Mouse (Mus musculus) spleen, adult 12 weeks (tissue): ENCODE results near the gene Lpp.

Experiments
- DNase-seq: peaks from one replicate; pipeline ENCODE4 v3.0.0; 2022; ENCODE audit warnings: low spot score

Lpp gene

GRCm38 (mm10) chr16:24559811-24560210, 166.5 kb downstream of the Lpp start:
- no peak for DNase-seq

- DNase-seq, result no peak
Measured at GRCm38 (mm10) chr16:24560998-24561397, 167.7 kb downstream of the Lpp start.

GRCm38 (mm10) chr16:24561602-24562001, 168.3 kb downstream of the Lpp start:
- no peak for DNase-seq

- DNase-seq, result no peak
Measured at GRCm38 (mm10) chr16:24565311-24565710, 172.0 kb downstream of the Lpp start.

GRCm38 (mm10) chr16:24566277-24566676, 173.0 kb downstream of the Lpp start:
- DNase-seq, result no peak

DNA sequence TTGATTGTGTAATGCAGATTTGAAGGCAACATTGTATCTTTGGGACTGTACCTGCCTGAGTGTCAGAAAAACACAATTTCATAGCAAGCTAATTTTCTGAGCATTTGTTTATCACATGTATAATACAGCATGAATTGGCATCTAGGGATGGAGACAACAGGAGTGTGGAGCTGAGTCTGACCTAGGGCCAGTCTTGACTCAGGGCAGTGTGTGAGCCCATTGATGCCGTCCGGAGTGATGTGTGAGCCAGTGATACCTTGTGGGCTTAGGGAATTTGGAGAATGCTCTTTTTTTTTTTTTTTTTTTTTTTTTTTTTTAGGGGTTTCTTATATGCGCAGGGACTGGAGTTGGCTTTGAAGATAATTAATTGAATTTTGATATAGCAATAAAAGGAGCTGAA, 174.3 kb downstream of the Lpp start:
- no peak for DNase-seq

GRCm38 (mm10) chr16:24568061-24568460, 174.8 kb downstream of the Lpp start:
- DNase-seq, result no peak

DNA sequence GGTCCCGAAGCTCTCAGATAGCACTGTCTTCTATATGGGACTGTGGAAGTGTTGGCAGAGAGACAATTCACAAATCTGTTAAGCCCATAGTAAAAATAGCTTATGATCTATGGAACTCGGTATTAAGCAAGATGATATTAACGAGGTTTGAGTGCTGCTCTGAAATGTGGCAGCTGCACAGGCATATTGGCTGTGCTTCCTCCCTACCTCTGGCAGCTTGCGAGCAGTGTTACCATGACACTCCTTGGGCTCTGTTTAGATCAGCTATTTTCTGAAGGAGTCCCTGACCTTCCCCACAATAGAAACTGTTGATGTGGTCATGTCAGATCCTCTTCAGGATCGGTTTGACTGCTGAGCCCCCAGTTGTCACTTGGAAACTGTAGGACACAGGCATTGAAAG, 176.4 kb downstream of the Lpp start:
- DNase-seq, result no peak

DNA sequence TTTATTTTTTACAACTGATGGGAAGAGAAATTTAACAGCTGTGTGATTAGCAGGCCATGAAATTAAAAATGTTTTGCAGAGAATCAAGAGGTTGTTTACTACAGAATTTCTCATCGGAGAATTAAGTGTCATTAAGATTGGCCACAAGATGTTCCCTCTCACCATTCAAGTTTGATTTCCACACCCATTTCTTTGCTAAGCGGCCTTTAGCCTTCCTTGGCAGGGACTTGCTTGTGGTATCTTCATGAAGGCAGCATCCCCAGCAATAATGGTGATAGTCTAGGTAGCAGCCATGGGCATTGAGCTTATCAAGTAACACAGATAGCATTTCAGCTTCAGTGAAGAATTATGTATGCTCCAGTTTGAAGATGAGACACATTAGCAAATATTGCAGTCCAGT, 183.7 kb downstream of the Lpp start:
- DNase-seq, result no peak

DNA sequence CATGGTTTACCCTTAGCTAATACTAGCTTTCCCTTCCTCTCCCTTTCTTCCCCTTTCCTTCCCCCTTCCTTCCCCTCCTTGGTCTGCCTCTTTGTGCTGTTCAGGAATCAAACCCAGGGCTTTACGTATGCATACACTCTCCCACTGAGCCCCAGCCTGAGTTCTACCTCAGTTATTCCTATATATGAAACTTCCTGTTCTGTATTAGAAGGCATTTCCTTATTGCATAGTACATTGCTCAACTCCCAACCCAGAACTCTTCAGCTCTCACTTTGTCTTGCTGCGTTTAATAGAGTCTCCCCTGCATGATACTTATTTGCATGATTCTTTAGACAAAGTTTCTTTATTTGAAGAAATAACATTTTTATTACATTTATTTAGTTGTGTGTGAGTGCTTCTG, 184.5 kb downstream of the Lpp start:
- DNase-seq, result no peak

GRCm38 (mm10) chr16:24582847-24583246, 189.5 kb downstream of the Lpp start:
- DNase-seq, result no peak

- DNase-seq, result peak; percentile 12
Measured at GRCm38 (mm10) chr16:24593535-24593934, 200.2 kb downstream of the Lpp start.

- no peak for DNase-seq
Measured at GRCm38 (mm10) chr16:24594508-24594907, 201.2 kb downstream of the Lpp start.

GRCm38 (mm10) chr16:24595493-24595892, 202.2 kb downstream of the Lpp start:
- DNase-seq, result no peak

GRCm38 (mm10) chr16:24598567-24598966, 205.3 kb downstream of the Lpp start:
- DNase-seq, result no peak

- no peak for DNase-seq
Measured at GRCm38 (mm10) chr16:24599766-24600165, 206.5 kb downstream of the Lpp start.

- DNase-seq, result no peak
Measured at GRCm38 (mm10) chr16:24600260-24600948, 207.1 kb downstream of the Lpp start.

GRCm38 (mm10) chr16:24603342-24603741, 210.0 kb downstream of the Lpp start:
- DNase-seq, result no peak

DNA sequence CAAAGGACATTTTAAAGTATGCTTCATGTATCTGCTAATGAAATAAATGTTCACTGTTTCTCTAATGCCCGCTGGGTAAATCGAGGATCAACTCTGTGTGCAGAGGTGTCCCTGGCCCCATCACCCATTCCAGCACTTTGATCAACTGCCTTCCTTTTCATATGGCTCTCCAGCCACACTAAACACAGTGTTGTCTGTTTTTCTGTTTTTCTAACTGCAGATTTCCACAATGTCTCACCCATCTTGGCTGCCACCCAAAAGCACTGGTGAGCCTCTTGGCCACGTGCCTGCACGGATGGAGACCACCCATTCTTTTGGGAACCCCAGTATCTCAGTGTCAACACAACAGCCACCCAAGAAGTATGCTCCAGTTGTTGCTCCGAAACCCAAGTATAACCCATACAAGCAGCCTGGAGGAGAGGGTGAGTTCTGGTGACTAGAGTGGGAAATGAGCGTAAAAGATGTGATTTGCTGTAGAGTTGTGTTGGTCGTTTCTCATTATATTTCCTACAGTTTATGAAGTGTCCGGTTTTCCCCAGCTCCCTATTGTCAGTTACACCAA, 214.7 kb downstream of the Lpp start:
- DNase-seq, result no peak

GRCm38 (mm10) chr16:24619458-24619857, 226.2 kb downstream of the Lpp start:
- no peak for DNase-seq

- peak; percentile 18 for DNase-seq
Measured at GRCm38 (mm10) chr16:24620021-24620420, 226.7 kb downstream of the Lpp start.

DNA sequence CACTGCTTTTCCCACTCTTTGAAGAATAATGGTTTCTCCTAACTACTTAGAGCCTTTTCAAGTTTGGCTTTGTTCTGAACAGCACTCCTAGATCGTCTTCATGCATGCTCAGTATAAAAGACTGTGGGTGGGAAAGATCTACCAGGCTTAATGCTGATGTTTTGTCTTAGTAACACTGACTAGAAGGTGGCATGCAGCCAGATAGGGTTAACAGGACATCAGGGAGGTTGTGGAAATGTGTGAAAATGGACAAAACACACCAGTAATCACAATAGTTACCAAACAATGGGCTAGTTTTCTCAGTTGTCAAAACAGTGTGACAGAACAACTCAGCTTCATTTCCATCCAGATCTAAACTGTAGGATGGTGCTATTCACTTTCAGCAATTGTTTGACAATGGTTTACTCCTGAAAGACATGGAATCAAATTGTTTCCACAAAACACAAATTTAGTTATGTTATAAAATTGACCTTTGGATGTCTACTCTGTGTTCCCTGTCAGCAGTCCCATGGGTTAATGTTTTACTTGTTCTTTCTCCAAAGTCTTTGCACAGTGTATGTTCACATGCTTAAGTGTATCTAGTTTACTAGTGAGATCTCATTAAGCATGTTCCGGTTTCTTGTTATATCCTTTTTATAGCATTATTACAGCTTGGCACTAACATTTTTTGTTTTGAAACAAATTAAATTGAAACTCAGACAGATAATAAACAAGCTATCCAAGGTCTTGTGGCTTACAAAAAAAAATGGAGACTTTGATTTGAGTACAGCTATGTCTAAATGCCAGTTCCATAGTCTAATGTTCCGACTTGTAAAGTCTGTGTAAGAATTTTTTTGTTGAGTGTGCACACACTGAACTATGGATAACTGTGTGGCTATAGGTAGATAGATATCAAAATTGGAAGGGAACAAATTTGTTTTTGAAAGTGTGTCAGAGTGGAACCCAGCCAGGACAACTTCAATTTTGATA, 229.2 kb downstream of the Lpp start:
- no peak for DNase-seq

DNA sequence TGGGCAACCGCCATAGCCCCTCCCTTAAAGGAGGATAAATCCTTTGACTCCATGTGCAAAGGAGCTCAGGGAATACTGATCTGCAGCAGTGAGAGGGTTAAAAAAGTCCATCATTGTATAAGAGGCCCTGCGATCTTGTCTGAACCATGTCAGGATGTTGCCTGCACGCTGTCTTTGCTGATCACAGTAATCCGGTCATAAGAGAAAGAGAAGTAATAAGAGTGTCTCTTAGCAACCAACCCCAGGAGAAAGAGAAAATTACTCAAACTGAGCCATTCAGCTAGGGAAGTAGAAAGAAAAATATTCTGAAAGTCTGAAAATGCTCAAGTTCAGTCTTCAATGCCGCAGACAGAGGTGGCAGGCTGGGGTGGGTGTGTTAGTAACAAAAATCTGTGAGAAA, 231.0 kb downstream of the Lpp start:
- DNase-seq, result no peak
